Mouse (Mus musculus): ENCODE measurements around the gene Sipa1. TPM values are rescaled to one million over a fixed set of nuclear protein-coding genes. Genes with fewer than 3 reads are reported as not detected.
"Not testable (repeated sequence)": the region's sequence is repeated elsewhere in the genome, so short reads cannot be mapped to it uniquely, and the experiment has no call there.

The Sipa1 gene
- total and polyA plus RNA-seq, 2 experiments from 2014 or later = 18.3 to 19.6 TPM

GRCm38 (mm10) chr19:5691601-5692000 lies 28.1 kb upstream of the Sipa1 start:
- Histone ChIP-seq H3K27me3 (ENCODE audit: insufficient read depth, low read length) (no peaks in the 10 kb centered on the region), H3K4me2 (ENCODE audit: low read depth) (peak overlapping the region; percentile 97), H3K27ac (ENCODE audit: low read depth, low read length) (peak overlapping the region; percentile 21; the same call in 1 of the 2 replicates), H3K4me1 (ENCODE audit: insufficient read depth) (peaks cover 17% of the 10 kb centered on the region), H3K36me3 (ENCODE audit: insufficient read depth) (peaks cover 18% of the 10 kb centered on the region; the same call in 1 of the 2 replicates), H3K9ac (0 out of 2 replicates have a peak overlapping the region, but pooled peaks have one; percentile 31), H3K9me3 (ENCODE audit: low read length) (no peaks in the 10 kb centered on the region), H3K4me3 (ENCODE audit: low read depth, low read length) (no peak overlapping the region)
- 87% methylated on average over 5 of the region's 5 CpGs for WGBS
- TF ChIP-seq CTCF (IDR thresholded peaks at IDR 0.05; ENCODE audit: low read depth) = no peak
- DNase-seq (no peak), ATAC-seq (no peak)

GRCm38 (mm10) chr19:5690343-5690735 lies 26.8 kb upstream of the Sipa1 start:
- 72% methylated on average over 15 of the region's 15 CpGs for WGBS

GRCm38 (mm10) chr19:5689565-5690342 lies 26.2 kb upstream of the Sipa1 start:
- peak; percentile 61 for DNase-seq
- Histone ChIP-seq H3K4me3 (ENCODE audit: low read depth, low read length) (peak overlapping the region; percentile 69), H3K4me2 (ENCODE audit: low read depth) (peak overlapping the region; percentile 97), H3K9ac (peak overlapping the region; percentile 68), H3K9me3 (ENCODE audit: low read length) (no peaks in the 10 kb centered on the region), H3K36me3 (ENCODE audit: insufficient read depth) (peaks cover 29% of the 10 kb centered on the region), H3K4me1 (ENCODE audit: insufficient read depth) (peaks cover 17% of the 10 kb centered on the region), H3K27ac (ENCODE audit: low read depth, low read length) (peak overlapping the region; percentile 69), H3K27me3 (ENCODE audit: insufficient read depth, low read length) (no peaks in the 10 kb centered on the region)
- peak; percentile 13; the same call in 1 of the 2 replicates for ATAC-seq
- no peak for TF ChIP-seq CTCF (IDR thresholded peaks at IDR 0.05; ENCODE audit: low read depth)
- 13% methylated on average over 42 of the region's 42 CpGs for WGBS

More at GRCm38 (mm10) chr19:5690343-5690735, 26.8 kb upstream of the Sipa1 start:
- H3K9ac ChIP-seq = peak overlapping the region; percentile 68
- H3K9me3 ChIP-seq (ENCODE audit: low read length) = no peaks in the 10 kb centered on the region
- peak overlapping the region; percentile 69 for H3K4me3 ChIP-seq (ENCODE audit: low read depth, low read length)
- H3K27ac ChIP-seq (ENCODE audit: low read depth, low read length) = no peak overlapping the region
- peaks cover 23% of the 10 kb centered on the region for H3K36me3 ChIP-seq (ENCODE audit: insufficient read depth)
- H3K4me2 ChIP-seq (ENCODE audit: low read depth) = peak overlapping the region; percentile 97
- DNase-seq = no peak
- H3K4me1 ChIP-seq (ENCODE audit: insufficient read depth) = peaks cover 17% of the 10 kb centered on the region
- H3K27me3 ChIP-seq (ENCODE audit: insufficient read depth, low read length) = no peaks in the 10 kb centered on the region
- ATAC-seq = no peak
- TF ChIP-seq CTCF (IDR thresholded peaks at IDR 0.05; ENCODE audit: low read depth) = no peak

GRCm38 (mm10) chr19:5689088-5689428 lies 25.6 kb upstream of the Sipa1 start:
- no peaks in the 10 kb centered on the region for H3K9me3 ChIP-seq (ENCODE audit: low read length)
- H3K27me3 ChIP-seq (ENCODE audit: insufficient read depth, low read length) = no peaks in the 10 kb centered on the region
- peaks cover 36% of the 10 kb centered on the region for H3K36me3 ChIP-seq (ENCODE audit: insufficient read depth)
- peak overlapping the region; percentile 69 for H3K27ac ChIP-seq (ENCODE audit: low read depth, low read length)
- H3K4me2 ChIP-seq (ENCODE audit: low read depth) = peak overlapping the region; percentile 97
- H3K4me3 ChIP-seq (ENCODE audit: low read depth, low read length) = peak overlapping the region; percentile 69
- TF ChIP-seq CTCF (IDR thresholded peaks at IDR 0.05; ENCODE audit: low read depth) = no peak
- H3K4me1 ChIP-seq (ENCODE audit: insufficient read depth) = peaks cover 17% of the 10 kb centered on the region
- DNase-seq (no peak), ATAC-seq (no peak)
- WGBS = under 1% methylated on average over 7 of the region's 7 CpGs
- peak overlapping the region; percentile 68 for H3K9ac ChIP-seq

- WGBS = 1% methylated on average over 69 of the region's 69 CpGs
Measured at GRCm38 (mm10) chr19:5688200-5689087, 24.9 kb upstream of the Sipa1 start, which contains the start of the genes Map3k11 and Pcnx3. Gene Map3k11, plus strand, starts transcription at chr19:5688742. Gene Pcnx3, minus strand, starts transcription at chr19:5688908.

GRCm38 (mm10) chr19:5687738-5688137 lies 24.2 kb upstream of the Sipa1 start:
- Histone ChIP-seq H3K4me3 (ENCODE audit: low read depth, low read length) (peak overlapping the region; percentile 69), H3K9ac (peak overlapping the region; percentile 79), H3K27ac (ENCODE audit: low read depth, low read length) (peak overlapping the region; percentile 74; the same call in 1 of the 2 replicates), H3K4me2 (ENCODE audit: low read depth) (peak overlapping the region; percentile 97), H3K36me3 (ENCODE audit: insufficient read depth) (peaks cover 43% of the 10 kb centered on the region), H3K9me3 (ENCODE audit: low read length) (no peaks in the 10 kb centered on the region), H3K4me1 (ENCODE audit: insufficient read depth) (peaks cover 17% of the 10 kb centered on the region), H3K27me3 (ENCODE audit: insufficient read depth, low read length) (no peaks in the 10 kb centered on the region)
- ATAC-seq (no peak), DNase-seq (no peak)
- no peak for TF ChIP-seq CTCF (IDR thresholded peaks at IDR 0.05; ENCODE audit: low read depth)
- WGBS = 23% methylated on average over 9 of the region's 9 CpGs

More at GRCm38 (mm10) chr19:5688200-5689087, 24.9 kb upstream of the Sipa1 start, which contains the start of the genes Map3k11 and Pcnx3:
- ATAC-seq (peak; percentile 97), DNase-seq (peak; percentile 100)
- H3K9me3 ChIP-seq (ENCODE audit: low read length) = no peaks in the 10 kb centered on the region
- H3K4me1 ChIP-seq (ENCODE audit: insufficient read depth) = peaks cover 17% of the 10 kb centered on the region
- H3K4me3 ChIP-seq (ENCODE audit: low read depth, low read length) = peak within 1 kb of the TSS; percentile 69
- peaks cover 42% of the 10 kb centered on the region for H3K36me3 ChIP-seq (ENCODE audit: insufficient read depth)
- H3K27ac ChIP-seq (ENCODE audit: low read depth, low read length) = peak within 1 kb of the TSS; percentile 74
- peak within 1 kb of the TSS; percentile 97 for H3K4me2 ChIP-seq (ENCODE audit: low read depth)
- H3K9ac ChIP-seq = peak within 1 kb of the TSS; percentile 79
- TF ChIP-seq CTCF (IDR thresholded peaks at IDR 0.05; ENCODE audit: low read depth) = peak; percentile 47; the same call in 1 of the 2 replicates
- no peaks in the 10 kb centered on the region for H3K27me3 ChIP-seq (ENCODE audit: insufficient read depth, low read length)

- peaks cover 51% of the 10 kb centered on the region for H3K36me3 ChIP-seq (ENCODE audit: insufficient read depth)
- WGBS = 95% methylated on average over 11 of the region's 12 CpGs
- not testable (repeated sequence) for H3K9me3 ChIP-seq (ENCODE audit: low read length); H3K27ac ChIP-seq (ENCODE audit: low read depth, low read length); ATAC-seq; H3K27me3 ChIP-seq (ENCODE audit: insufficient read depth, low read length); H3K4me3 ChIP-seq (ENCODE audit: low read depth, low read length); DNase-seq; H3K4me2 ChIP-seq (ENCODE audit: low read depth); H3K9ac ChIP-seq
- peaks cover 17% of the 10 kb centered on the region for H3K4me1 ChIP-seq (ENCODE audit: insufficient read depth)
Measured at GRCm38 (mm10) chr19:5686954-5687353, 23.4 kb upstream of the Sipa1 start.
